Mouse (Mus musculus): Measurements from ENCODE around the gene Olfr649.

The Olfr649 gene

GRCm38 (mm10) chr7:104195885-104196284, at the start of gene Olfr649:
TSS of gene Olfr649 (minus strand) at chr7:104195985.
- no peak for DNase-seq (ENCODE audit: extremely low read depth, low read depth, low spot score)

DNA sequence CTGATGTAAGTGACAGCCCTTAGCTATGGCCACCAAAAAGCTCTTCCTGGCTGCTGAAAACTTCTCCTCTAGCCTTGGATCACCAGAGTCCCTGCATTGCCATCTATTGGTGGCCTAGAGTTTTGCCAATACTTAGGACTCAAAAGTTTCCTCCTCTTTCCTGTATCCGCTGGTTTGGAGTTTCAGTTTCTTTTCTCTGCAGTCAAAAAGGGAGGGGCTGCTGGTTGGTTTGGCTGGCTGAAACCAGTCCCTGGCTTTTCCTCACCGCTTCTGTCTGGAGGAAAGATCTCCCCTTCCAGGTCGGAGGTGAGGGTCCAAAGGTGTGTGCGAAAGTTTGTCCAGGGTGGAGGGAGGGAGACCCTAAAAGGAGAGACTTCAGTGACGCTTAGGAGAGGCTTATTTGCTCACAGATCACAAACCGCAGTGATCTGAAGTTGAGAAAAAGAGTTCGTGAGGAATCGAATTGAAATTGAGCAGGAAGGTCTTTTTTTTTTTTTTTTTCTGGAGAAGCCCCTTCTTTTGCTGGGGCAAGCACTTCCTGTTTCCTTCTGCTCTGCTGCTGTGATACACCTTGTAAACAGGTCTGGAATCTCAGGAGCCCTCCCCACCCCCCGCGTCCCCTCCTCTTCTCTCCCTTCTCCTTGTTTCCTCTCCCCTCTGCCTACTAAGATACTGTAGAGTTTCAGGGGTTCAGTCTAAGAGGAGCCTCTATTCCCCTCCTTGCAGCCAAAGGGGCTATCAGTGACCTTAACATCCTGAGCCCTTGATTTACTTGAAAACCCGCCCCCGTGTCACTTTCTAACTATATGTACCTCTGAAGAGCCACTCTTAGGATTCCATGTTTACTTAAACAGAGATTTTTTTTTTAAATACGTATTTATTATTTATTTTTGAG, 48.7 kb upstream of the Olfr649 start, which contains the start of gene Trim34a:
Gene Trim34a, plus strand, starts transcription at position 171 of the 895 bp plus-strand sequence.
- DNase-seq (ENCODE audit: extremely low read depth, low read depth, low spot score): no peak

GRCm38 (mm10) chr7:104243616-104244015, 47.8 kb upstream of the Olfr649 start:
- DNase-seq (ENCODE audit: extremely low read depth, low read depth, low spot score): no peak

GRCm38 (mm10) chr7:104240857-104241256, 45.1 kb upstream of the Olfr649 start:
- DNase-seq (ENCODE audit: extremely low read depth, low read depth, low spot score): no peak

DNA sequence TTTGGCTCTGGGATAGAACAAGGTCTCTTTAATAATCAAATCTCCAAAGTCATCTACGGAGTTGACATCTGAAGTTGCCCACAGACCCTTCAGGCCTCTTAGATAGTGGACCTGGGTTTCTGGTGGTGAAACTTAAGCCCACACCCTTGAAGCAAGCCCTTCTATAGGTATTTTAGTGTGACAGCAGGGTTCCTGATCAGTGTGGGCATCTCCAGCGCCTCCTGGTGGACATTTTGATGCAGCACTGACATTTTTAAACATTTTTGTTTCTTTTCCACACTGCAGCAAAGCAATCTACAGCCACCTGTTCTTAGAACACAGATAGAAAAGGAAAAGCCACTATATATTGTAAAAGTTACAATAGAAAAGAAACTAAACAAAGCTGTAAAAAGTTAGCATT, 35.4 kb upstream of the Olfr649 start:
- DNase-seq (ENCODE audit: extremely low read depth, low read depth, low spot score): no peak

- peak; percentile 14 for DNase-seq (ENCODE audit: extremely low read depth, low read depth, low spot score)
Observed at GRCm38 (mm10) chr7:104218701-104219569, 23.1 kb upstream of the Olfr649 start, which contains the start of gene Trim6. TSS of gene Trim6 (plus strand) at chr7:104218793.

DNA sequence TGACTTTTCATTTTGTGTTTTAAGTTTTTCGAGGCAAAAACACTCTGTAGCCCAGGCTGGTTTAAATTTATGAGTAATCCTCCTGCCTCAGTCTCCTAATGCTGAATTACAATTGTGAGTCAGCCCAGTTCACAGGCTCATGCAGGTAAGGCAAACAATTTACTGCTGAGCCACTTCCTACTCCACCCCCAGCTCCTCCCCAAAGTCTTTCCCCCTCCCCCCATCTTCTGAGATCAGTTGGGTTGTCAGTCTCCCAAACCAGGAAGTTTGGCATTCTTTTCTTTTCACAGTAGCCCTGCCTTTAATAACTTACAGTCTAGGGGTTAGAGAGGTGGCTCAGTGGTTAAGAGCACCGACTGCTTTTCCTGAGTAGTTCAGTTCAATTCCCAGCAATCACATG, 22.1 kb upstream of the Olfr649 start:
- no peak for DNase-seq (ENCODE audit: extremely low read depth, low read depth, low spot score)

DNA sequence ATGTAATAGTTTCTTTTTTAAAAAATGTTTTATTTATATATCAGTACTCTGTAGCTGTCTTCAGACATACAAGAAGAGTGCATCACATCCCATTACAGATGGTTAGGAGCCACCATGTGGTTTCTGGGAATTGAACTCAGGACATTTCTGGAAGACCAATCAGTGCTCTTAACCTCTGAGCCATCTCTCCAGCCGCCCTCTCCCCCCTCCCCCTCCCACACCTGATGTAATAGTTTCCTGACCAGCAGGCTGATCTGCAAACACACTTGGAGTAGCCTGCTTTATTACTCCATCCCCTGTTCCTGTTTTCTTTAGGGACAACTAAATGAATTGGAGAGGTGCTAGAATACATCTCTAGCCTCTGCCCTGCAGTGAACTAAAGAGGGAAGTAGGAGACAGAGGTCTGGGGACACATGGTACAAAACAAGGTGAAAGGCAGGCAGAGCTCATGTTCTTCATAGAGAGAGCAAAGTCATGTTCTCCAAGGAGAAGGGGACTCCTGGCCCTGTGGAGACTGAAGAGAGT, 20.3 kb upstream of the Olfr649 start:
- no peak for DNase-seq (ENCODE audit: extremely low read depth, low read depth, low spot score)

GRCm38 (mm10) chr7:104206197-104206596, 10.4 kb upstream of the Olfr649 start:
- no peak for DNase-seq (ENCODE audit: extremely low read depth, low read depth, low spot score)

DNA sequence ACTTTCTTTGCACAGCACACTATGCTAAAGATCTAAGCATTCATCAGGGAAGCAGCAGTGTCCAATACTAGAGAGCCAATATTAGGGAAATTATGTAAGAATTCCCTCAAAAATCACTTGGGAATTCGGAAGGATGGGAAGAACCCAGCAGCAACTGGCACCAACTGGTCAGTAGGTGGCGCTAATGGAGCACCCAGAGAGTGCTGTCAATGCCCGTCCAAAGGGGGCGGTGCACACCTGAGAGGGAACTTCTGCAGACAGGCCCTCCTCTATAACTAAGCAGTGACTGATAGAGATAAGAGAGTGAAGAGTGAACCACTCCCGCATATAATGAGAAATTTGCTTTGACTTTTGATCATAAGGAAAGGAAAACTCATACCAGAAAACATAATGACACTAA, 4.0 kb upstream of the Olfr649 start:
- DNase-seq (ENCODE audit: extremely low read depth, low read depth, low spot score): no peak

DNA sequence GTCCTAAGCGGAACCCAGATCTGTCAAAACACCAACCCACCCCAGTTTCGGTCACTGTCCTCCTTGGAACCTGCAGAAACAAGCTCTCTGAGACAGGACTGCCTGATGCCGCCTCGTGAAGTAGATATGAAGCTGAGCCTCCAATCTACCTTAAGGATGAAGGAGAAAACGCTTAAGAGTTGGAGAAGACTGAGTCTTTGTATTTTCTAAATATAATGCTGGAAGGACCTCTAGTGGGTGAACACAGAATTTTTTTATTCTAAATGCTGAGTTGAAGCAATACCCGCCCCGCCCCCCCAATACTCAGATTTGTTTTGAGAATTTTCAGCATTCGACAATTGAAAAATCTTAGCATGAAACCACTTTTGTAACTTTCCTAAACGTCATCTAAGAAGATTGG, 4.5 kb downstream of the Olfr649 start:
- no peak for DNase-seq (ENCODE audit: extremely low read depth, low read depth, low spot score)

DNA sequence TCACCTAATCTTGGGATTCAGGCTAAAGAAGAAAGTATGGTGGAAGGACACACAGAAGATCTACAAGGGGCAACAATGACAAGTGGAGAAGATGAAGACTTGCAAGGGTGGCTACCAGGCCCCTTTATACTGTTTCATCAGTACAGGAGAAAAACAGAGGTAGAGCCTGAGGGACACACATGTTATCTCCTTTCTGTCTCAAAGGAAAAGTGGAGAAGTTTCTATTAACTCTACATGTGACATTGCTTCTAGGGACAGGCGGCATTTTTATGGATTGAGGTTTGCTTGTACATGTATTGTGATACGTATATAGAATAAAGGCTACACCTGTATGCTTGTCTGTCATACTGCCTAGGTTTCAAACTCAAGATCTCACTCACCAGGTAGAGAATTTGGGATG, 12.5 kb downstream of the Olfr649 start, which contains the start of gene Olfr648:
Gene Olfr648, minus strand, starts transcription at position 101 of the 400 bp plus-strand sequence.
- no peak for DNase-seq (ENCODE audit: extremely low read depth, low read depth, low spot score)

GRCm38 (mm10) chr7:104179074-104179473, 16.7 kb downstream of the Olfr649 start:
- no peak for DNase-seq (ENCODE audit: extremely low read depth, low read depth, low spot score)

DNA sequence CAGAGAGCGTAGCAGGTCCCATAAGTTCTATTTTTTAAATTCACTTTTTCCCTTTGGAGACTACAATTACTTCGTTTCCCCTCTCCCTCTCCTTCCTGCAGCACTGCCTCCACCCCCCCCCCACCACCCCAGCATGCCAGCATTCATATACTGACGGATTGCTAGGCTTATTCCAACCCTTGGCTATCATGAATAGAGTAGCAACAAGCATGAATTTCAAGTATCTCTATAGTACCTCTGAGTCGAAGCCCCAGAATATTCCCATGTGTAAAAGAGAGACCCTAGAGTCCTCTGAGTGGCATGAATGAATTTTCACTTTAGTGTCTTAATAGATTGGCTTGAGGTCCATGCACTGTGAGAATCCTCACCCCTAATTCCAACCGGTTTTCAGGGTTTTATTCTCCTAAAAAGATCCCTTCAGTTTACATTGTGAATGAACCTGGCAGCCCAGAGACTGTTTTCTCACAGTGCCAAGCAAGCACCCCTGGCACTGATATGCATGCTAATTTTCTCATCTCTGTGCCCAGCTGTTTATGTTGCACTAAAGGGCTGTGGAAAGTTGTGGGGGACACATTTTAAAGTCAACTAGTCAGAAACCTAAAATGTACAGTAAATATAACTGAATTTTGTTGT, 17.2 kb downstream of the Olfr649 start:
- DNase-seq (ENCODE audit: extremely low read depth, low read depth, low spot score): no peak

- no peak for DNase-seq (ENCODE audit: extremely low read depth, low read depth, low spot score)
Observed at GRCm38 (mm10) chr7:104175085-104175484, 20.7 kb downstream of the Olfr649 start.

GRCm38 (mm10) chr7:104169634-104170204, 26.1 kb downstream of the Olfr649 start:
- DNase-seq (ENCODE audit: extremely low read depth, low read depth, low spot score): no peak

DNA sequence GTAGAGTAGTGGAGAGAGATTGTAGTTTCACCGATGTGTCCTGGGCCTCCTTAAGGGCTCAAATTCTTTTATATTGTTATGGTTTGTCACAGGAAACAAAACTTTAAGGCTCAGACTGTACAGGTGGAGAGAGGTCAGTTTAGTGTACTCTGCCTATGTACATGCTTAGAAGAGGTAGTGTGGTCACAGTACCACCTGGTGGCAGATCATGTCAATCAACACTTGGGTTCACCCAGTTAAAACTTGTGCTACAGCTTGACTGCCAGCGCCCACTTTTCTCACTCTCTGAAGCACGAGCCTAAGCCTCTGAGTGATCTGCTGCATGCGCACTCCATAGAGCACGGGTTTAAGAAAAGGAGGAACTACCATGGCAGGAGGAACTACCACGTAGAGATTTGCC, 28.7 kb downstream of the Olfr649 start:
- DNase-seq (ENCODE audit: extremely low read depth, low read depth, low spot score): no peak

- DNase-seq (ENCODE audit: extremely low read depth, low read depth, low spot score): no peak
Observed at GRCm38 (mm10) chr7:104150456-104150855, 45.3 kb downstream of the Olfr649 start, which contains the start of gene Ubqlnl. TSS of gene Ubqlnl (minus strand) at chr7:104150556.

- DNase-seq (ENCODE audit: extremely low read depth, low read depth, low spot score): no peak
Observed at GRCm38 (mm10) chr7:104143179-104143578, 52.6 kb downstream of the Olfr649 start, which contains the start of gene Ubqln3. TSS of gene Ubqln3 (minus strand) at chr7:104143279.

Data from fat pad, adult 2 months (tissue).